Mouse (Mus musculus): ENCODE results near the gene Sept1. TPM values are rescaled to one million over a fixed set of nuclear protein-coding genes. Genes with fewer than 3 reads are reported as not detected.

The Sept1 gene
- total and polyA plus RNA-seq, 3 experiments, result 30.6 to 116 TPM; not detected in 1

- peak; percentile 47 for DNase-seq (ENCODE audit: low read depth, low spot score)
- H3K4me1 ChIP-seq (ENCODE audit: control insufficient read depth in 1 of 2, insufficient read depth in 2 of 2, low read length in 2 of 2), result peaks cover 12 to 22% of the 10 kb centered on the region in 2 experiments
- no peak overlapping the region for H3K9ac ChIP-seq (ENCODE audit: control insufficient read depth, low read depth, low read length, poor library complexity, severe bottlenecking)
- TF ChIP-seq ZNF384 (IDR thresholded peaks at IDR 0.05; ENCODE audit: low read depth, low read length) (peak; percentile 97), SIN3A (IDR thresholded peaks at IDR 0.05; ENCODE audit: low read length) (no peak), GATA1 (IDR thresholded peaks at IDR 0.05; ENCODE audit: low read depth, low read length) (peak; percentile 58), POLR2A (IDR thresholded peaks at IDR 0.05; ENCODE audit: control insufficient read depth in 1 of 2, insufficient read depth in 1 of 2, low read depth in 1 of 2, low read length in 2 of 2, poor library complexity in 1 of 2) (no peak), POLR2AphosphoS5 (IDR thresholded peaks at IDR 0.05; ENCODE audit: borderline replicate concordance, low read depth, low read length) (no peak)
- H3K4me3 ChIP-seq (ENCODE audit: control insufficient read depth in 1 of 2, insufficient read depth in 1 of 2, low read depth in 2 of 2, low read length in 2 of 2), result no peak overlapping the region
- H3K9me3 ChIP-seq (replicated peaks; ENCODE audit: insufficient read depth, low read length), result no peaks in the 10 kb centered on the region
- H3K79me2 ChIP-seq (ENCODE audit: control insufficient read depth, insufficient read depth, low read length, poor library complexity), result peaks cover 11% of the 10 kb centered on the region
- H3K27me3 ChIP-seq (ENCODE audit: control insufficient read depth in 1 of 2, insufficient read depth in 2 of 2, low read length in 2 of 2), result no peaks in the 10 kb centered on the region
- H3K27ac ChIP-seq (ENCODE audit: control insufficient read depth, low read depth, low read length), result no peak overlapping the region
- H3K36me3 ChIP-seq (ENCODE audit: control insufficient read depth in 1 of 2, insufficient read depth in 2 of 2, low read length in 2 of 2), result peaks cover 0 to 25% of the 10 kb centered on the region in 2 experiments
These were observed 23.0 kb upstream of the Sept1 start for GRCm38 (mm10) chr7:127255965-127256364.

- H3K36me3 ChIP-seq (ENCODE audit: control insufficient read depth in 1 of 2, insufficient read depth in 2 of 2, low read length in 2 of 2), result peaks cover 3 to 25% of the 10 kb centered on the region in 2 experiments
- TF ChIP-seq RAD21 (IDR thresholded peaks at IDR 0.05; ENCODE audit: low read depth, low read length) (no peak), TCF12 (IDR thresholded peaks at IDR 0.05; ENCODE audit: low read depth, low read length) (peak; percentile 38; the same call in 1 of the 2 replicates), TAL1 (IDR thresholded peaks at IDR 0.05; ENCODE audit: low read length) (peak; percentile 54), POLR2A (IDR thresholded peaks at IDR 0.05; ENCODE audit: control insufficient read depth in 1 of 2, insufficient read depth in 1 of 2, low read depth in 1 of 2, low read length in 2 of 2, poor library complexity in 1 of 2) (no peak)
- peak overlapping the region; percentile 78 for H3K27ac ChIP-seq (ENCODE audit: control insufficient read depth, low read depth, low read length)
- H3K27me3 ChIP-seq (ENCODE audit: control insufficient read depth in 1 of 2, insufficient read depth in 2 of 2, low read length in 2 of 2), result no peaks in the 10 kb centered on the region
- peaks cover 12 to 22% of the 10 kb centered on the region in 2 experiments for H3K4me1 ChIP-seq (ENCODE audit: control insufficient read depth in 1 of 2, insufficient read depth in 2 of 2, low read length in 2 of 2)
- peaks cover 6% of the 10 kb centered on the region for H3K79me2 ChIP-seq (ENCODE audit: control insufficient read depth, insufficient read depth, low read length, poor library complexity)
- no peak overlapping the region for H3K4me3 ChIP-seq (ENCODE audit: control insufficient read depth in 1 of 2, insufficient read depth in 1 of 2, low read depth in 2 of 2, low read length in 2 of 2)
- H3K9me3 ChIP-seq (replicated peaks; ENCODE audit: insufficient read depth, low read length), result no peaks in the 10 kb centered on the region
- peak overlapping the region; percentile 73 for H3K9ac ChIP-seq (ENCODE audit: control insufficient read depth, low read depth, low read length, poor library complexity, severe bottlenecking)
- peak; percentile 48 for DNase-seq (ENCODE audit: low read depth, low spot score)
These were observed 22.1 kb upstream of the Sept1 start for GRCm38 (mm10) chr7:127255008-127255407.

DNA sequence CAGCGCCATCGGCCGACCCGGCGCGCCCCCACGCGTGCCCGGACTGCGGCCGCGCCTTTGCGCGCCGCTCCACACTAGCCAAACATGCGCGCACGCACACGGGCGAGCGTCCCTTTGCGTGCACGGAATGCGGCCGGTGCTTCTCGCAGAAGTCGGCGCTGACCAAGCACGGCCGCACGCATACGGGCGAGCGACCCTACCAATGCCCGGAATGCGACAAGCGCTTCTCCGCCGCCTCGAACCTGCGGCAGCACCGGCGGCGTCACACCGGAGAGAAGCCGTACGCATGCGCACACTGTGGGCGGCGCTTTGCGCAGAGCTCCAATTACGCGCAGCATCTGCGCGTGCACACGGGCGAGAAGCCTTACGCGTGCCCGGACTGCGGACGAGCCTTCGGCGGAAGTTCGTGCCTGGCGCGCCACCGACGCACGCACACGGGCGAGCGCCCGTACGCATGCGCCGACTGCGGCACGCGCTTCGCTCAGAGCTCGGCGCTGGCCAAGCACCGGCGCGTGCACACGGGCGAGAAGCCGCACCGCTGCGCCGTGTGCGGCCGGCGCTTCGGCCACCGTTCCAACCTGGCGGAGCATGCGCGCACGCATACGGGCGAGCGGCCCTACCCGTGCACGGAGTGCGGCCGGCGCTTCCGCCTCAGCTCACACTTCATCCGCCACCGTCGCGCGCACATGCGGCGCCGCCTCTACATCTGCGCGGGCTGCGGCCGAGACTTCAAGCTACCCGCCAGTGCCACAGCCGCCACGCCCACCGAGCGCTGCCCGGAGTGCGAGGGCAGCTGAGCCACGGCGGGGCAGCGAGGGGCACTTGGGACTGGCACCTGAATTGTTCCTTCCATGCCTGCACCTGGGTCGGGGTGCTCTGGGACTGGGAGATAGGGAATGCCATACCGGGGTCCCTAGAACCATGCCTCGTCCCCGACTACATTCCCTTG is 21.2 kb upstream of the Sept1 start:
- Histone ChIP-seq H3K79me2 (ENCODE audit: control insufficient read depth, insufficient read depth, low read length, poor library complexity) (peaks cover under 1% of the 10 kb centered on the region), H3K27me3 (ENCODE audit: control insufficient read depth in 1 of 2, insufficient read depth in 2 of 2, low read length in 2 of 2) (no peaks in the 10 kb centered on the region), H3K4me1 (ENCODE audit: control insufficient read depth in 1 of 2, insufficient read depth in 2 of 2, low read length in 2 of 2) (peaks cover 9 to 19% of the 10 kb centered on the region in 2 experiments), H3K36me3 (ENCODE audit: control insufficient read depth in 1 of 2, insufficient read depth in 2 of 2, low read length in 2 of 2) (peaks cover 5 to 20% of the 10 kb centered on the region in 2 experiments), H3K27ac (ENCODE audit: control insufficient read depth, low read depth, low read length) (peak overlapping the region; percentile 78), H3K9ac (ENCODE audit: control insufficient read depth, low read depth, low read length, poor library complexity, severe bottlenecking) (peak overlapping the region; percentile 73), H3K9me3 (replicated peaks; ENCODE audit: insufficient read depth, low read length) (no peaks in the 10 kb centered on the region), H3K4me3 (ENCODE audit: control insufficient read depth in 1 of 2, insufficient read depth in 1 of 2, low read depth in 2 of 2, low read length in 2 of 2) (peak overlapping the region; percentile 19 to 49)
- DNase-seq (ENCODE audit: low read depth, low spot score), result peak; percentile 93
- TF ChIP-seq POLR2AphosphoS5 (IDR thresholded peaks at IDR 0.05; ENCODE audit: borderline replicate concordance, low read depth, low read length) (no peak), CHD1 (IDR thresholded peaks at IDR 0.05; ENCODE audit: low read depth, low read length) (no peak), NELFE (IDR thresholded peaks at IDR 0.05; ENCODE audit: low read depth, low read length) (peak; percentile 49; the same call in 1 of the 2 replicates), ZMIZ1 (IDR thresholded peaks at IDR 0.05; ENCODE audit: low read depth, low read length) (peak; percentile 18; the same call in 1 of the 2 replicates), MAFK (IDR thresholded peaks at IDR 0.05; ENCODE audit: borderline replicate concordance, low read depth, low read length) (no peak), MAX (IDR thresholded peaks at IDR 0.05; ENCODE audit: low read length) (peak; percentile 85), ZNF384 (IDR thresholded peaks at IDR 0.05; ENCODE audit: low read depth, low read length) (no peak), ETS1 (IDR thresholded peaks at IDR 0.05; ENCODE audit: low read depth, low read length) (no peak), ELF1 (IDR thresholded peaks at IDR 0.05; ENCODE audit: low read depth, low read length) (peak; percentile 58), MYC (IDR thresholded peaks at IDR 0.05; ENCODE audit: low read depth, low read length) (peak; percentile 67), MEF2A (IDR thresholded peaks at IDR 0.05; ENCODE audit: extremely low read depth, insufficient replicate concordance, low read depth, low read length, poor library complexity, severe bottlenecking) (no peak), MXI1 (IDR thresholded peaks at IDR 0.05; ENCODE audit: low read depth, low read length) (peak; percentile 69), UBTF (IDR thresholded peaks at IDR 0.05; ENCODE audit: borderline replicate concordance, insufficient read depth, low read depth, low read length) (no peak), USF2 (IDR thresholded peaks at IDR 0.05; ENCODE audit: borderline replicate concordance in 1 of 2, insufficient read depth in 1 of 2, low read depth in 1 of 2, low read length in 2 of 2) (no peak), HCFC1 (IDR thresholded peaks at IDR 0.05; ENCODE audit: low read depth, low read length) (peak; percentile 63), MYB (IDR thresholded peaks at IDR 0.05; ENCODE audit: low read depth, low read length) (no peak)

All from MEL (cell line).